Mouse (Mus musculus) forebrain, embryonic 11.5 days (tissue): ENCODE results near the gene Tmem59l. TPM values are rescaled to one million over a fixed set of nuclear protein-coding genes. Genes with fewer than 3 reads are reported as not detected.

Experiments
- ATAC-seq: fragments of 200-750 bp; cut with Nextera tagmentation; replicated peaks from 2 replicates; pipeline ENCODE4 v1.8.0; 2017; ENCODE audit warnings: moderate TSS enrichment; ENCODE audit not compliant: low FRiP score
- DNase-seq: peaks from one replicate; pipeline ENCODE4 v3.0.0-alpha.2; 2017; ENCODE audit warnings: low spot score
- H3K27ac ChIP-seq: fragments of 300-500 bp; sonication (generic); 2 replicates; pipeline ENCODE4 v1.5.1; 2014; ENCODE audit warnings: low read depth, low read length
- H3K27me3 ChIP-seq: fragments of 300-500 bp; sonication (generic); 2 replicates; pipeline ENCODE4 v1.6.1; 2014; ENCODE audit warnings: mild to moderate bottlenecking, low read length, mixed read lengths; ENCODE audit not compliant: control insufficient read depth, insufficient read depth
- H3K36me3 ChIP-seq: fragments of 300-500 bp; sonication (generic); 2 replicates; pipeline ENCODE4 v1.6.1; 2014; ENCODE audit warnings: mild to moderate bottlenecking, low read length, moderate library complexity, mixed read lengths; ENCODE audit not compliant: control insufficient read depth, insufficient read depth
- H3K4me1 ChIP-seq: fragments of 300-500 bp; sonication (generic); replicated peaks from 2 replicates; pipeline ENCODE4 v1.6.1; 2014; ENCODE audit warnings: low read length, mixed read lengths; ENCODE audit not compliant: control insufficient read depth, insufficient read depth
- H3K4me2 ChIP-seq: fragments of 300-500 bp; sonication (generic); 2 replicates; pipeline ENCODE4 v1.6.1; 2014; ENCODE audit warnings: low read depth, mild to moderate bottlenecking, low read length, moderate library complexity, mixed read lengths; ENCODE audit not compliant: severe bottlenecking
- H3K4me3 ChIP-seq: fragments of 300-500 bp; sonication (generic); 2 replicates; pipeline ENCODE4 v1.5.1; 2014; ENCODE audit warnings: low read depth, low read length
- H3K9ac ChIP-seq: fragments of 300-500 bp; sonication (generic); 2 replicates; pipeline ENCODE4 v1.6.1; 2014; ENCODE audit warnings: low read length
- H3K9me3 ChIP-seq: fragments of 300-500 bp; sonication (generic); 2 replicates; pipeline ENCODE4 v1.6.1; 2016; ENCODE audit warnings: low read length, mixed read lengths; ENCODE audit not compliant: control insufficient read depth
- WGBS: fragments of 180-500 bp; shearing (Covaris S2); extraction: QIAGEN DNeasy Blood & Tissue Kit; methylation state at CpG from one replicate; pipeline ENCODE4 v1.1.7; 2014; 5-methylcytosine and 5-hydroxymethylcytosine counted together
- polyA plus RNA-seq: library from polyadenylated mRNA; unstranded; fragments of >200 nt; fragmentation: Nextera tagmentation; extraction: Ambion mirVana; gene quantifications from 2 replicates; pipeline ENCODE4 v1.2.1, GENCODE M21; 2014

Gene Tmem59l
- polyA plus RNA-seq, 1 experiment from 2014 or later = 10.4 TPM

- H3K9me3 ChIP-seq = no peaks in the 10 kb centered on the region
- H3K4me3 ChIP-seq = peak overlapping the region; percentile 18
- peak overlapping the region; percentile 31; the same call in 1 of the 2 replicates for H3K4me2 ChIP-seq
- peaks cover 26% of the 10 kb centered on the region for H3K4me1 ChIP-seq
- no peaks in the 10 kb centered on the region for H3K36me3 ChIP-seq
- H3K27me3 ChIP-seq = peaks cover 92% of the 10 kb centered on the region
- DNase-seq (no peak), ATAC-seq (no peak)
- H3K27ac ChIP-seq = no peak overlapping the region
- no peak overlapping the region for H3K9ac ChIP-seq
- 2% methylated on average over 14 of the region's 14 CpGs for WGBS
Measured at GRCm38 (mm10) chr8:70488931-70489470, 1.8 kb upstream of the Tmem59l start.

- Histone ChIP-seq H3K36me3 (no peaks in the 10 kb centered on the region), H3K27me3 (peaks cover 84% of the 10 kb centered on the region), H3K4me2 (peak overlapping the region; percentile 50), H3K4me3 (peak overlapping the region; percentile 23), H3K9me3 (no peaks in the 10 kb centered on the region), H3K4me1 (peaks cover 21% of the 10 kb centered on the region), H3K27ac (no peak overlapping the region), H3K9ac (no peak overlapping the region)
- ATAC-seq (no peak), DNase-seq (peak; percentile 70)
- 2% methylated on average over 54 of the region's 55 CpGs for WGBS
Measured at GRCm38 (mm10) chr8:70487993-70488796, 1.0 kb upstream of the Tmem59l start.

GRCm38 (mm10) chr8:70486191-70486681 lies 922 bp downstream of the Tmem59l start:
- H3K4me1 ChIP-seq = peaks cover 20% of the 10 kb centered on the region
- ATAC-seq (no peak), DNase-seq (no peak)
- H3K4me3 ChIP-seq = no peak overlapping the region
- no peaks in the 10 kb centered on the region for H3K36me3 ChIP-seq
- no peak overlapping the region for H3K9ac ChIP-seq
- 39% methylated on average over 7 of the region's 7 CpGs for WGBS
- no peak overlapping the region for H3K27ac ChIP-seq
- H3K4me2 ChIP-seq = no peak overlapping the region
- H3K9me3 ChIP-seq = no peaks in the 10 kb centered on the region
- peaks cover 65% of the 10 kb centered on the region for H3K27me3 ChIP-seq

- no peaks in the 10 kb centered on the region for H3K36me3 ChIP-seq
- ATAC-seq = no peak
- WGBS = 59% methylated on average over 2 of the region's 2 CpGs
- no peak overlapping the region for H3K9ac ChIP-seq
- no peaks in the 10 kb centered on the region for H3K9me3 ChIP-seq
- no peak overlapping the region for H3K4me2 ChIP-seq
- no peak for DNase-seq
- H3K27ac ChIP-seq = no peak overlapping the region
- no peak overlapping the region for H3K4me3 ChIP-seq
- H3K27me3 ChIP-seq = peaks cover 32% of the 10 kb centered on the region
- H3K4me1 ChIP-seq = peaks cover 7% of the 10 kb centered on the region
Measured at GRCm38 (mm10) chr8:70482943-70483342, 4.2 kb downstream of the Tmem59l start.

- WGBS = 82% methylated on average over 3 of the region's 3 CpGs
- DNase-seq = no peak
Measured at GRCm38 (mm10) chr8:70481908-70482307, 5.2 kb downstream of the Tmem59l start.

GRCm38 (mm10) chr8:70477269-70477982 lies 9.7 kb downstream of the Tmem59l start:
- no peak overlapping the region; the same call in 1 of the 2 replicates for H3K27ac ChIP-seq
- 0 out of 2 replicates have a peak, but pooled peaks cover 7% of the 10 kb centered on the region for H3K4me1 ChIP-seq
- H3K9ac ChIP-seq = no peak overlapping the region; the same call in 1 of the 2 replicates
- ATAC-seq (peak; percentile 44), DNase-seq (peak; percentile 67)
- H3K36me3 ChIP-seq = no peaks in the 10 kb centered on the region
- WGBS = under 1% methylated on average over 21 of the region's 21 CpGs
- no peaks in the 10 kb centered on the region; the same call in 1 of the 2 replicates for H3K27me3 ChIP-seq
- no peaks in the 10 kb centered on the region for H3K9me3 ChIP-seq
- peak overlapping the region; percentile 86 for H3K4me3 ChIP-seq
- peak overlapping the region; percentile 66 for H3K4me2 ChIP-seq

More at GRCm38 (mm10) chr8:70481908-70482307, 5.2 kb downstream of the Tmem59l start:
- peaks cover 3% of the 10 kb centered on the region; the same call in 1 of the 2 replicates for H3K4me1 ChIP-seq
- no peak overlapping the region for H3K27ac ChIP-seq
- no peak for ATAC-seq
- H3K9me3 ChIP-seq = no peaks in the 10 kb centered on the region
- H3K4me3 ChIP-seq = no peak overlapping the region
- peaks cover 23% of the 10 kb centered on the region for H3K27me3 ChIP-seq
- no peak overlapping the region for H3K9ac ChIP-seq
- H3K4me2 ChIP-seq = no peak overlapping the region
- no peaks in the 10 kb centered on the region for H3K36me3 ChIP-seq

GRCm38 (mm10) chr8:70476333-70477268 lies 10.6 kb downstream of the Tmem59l start, which contains the start of gene Klhl26:
TSS of gene Klhl26 (minus strand) at chr8:70476968.
- Histone ChIP-seq H3K27ac (no peak within 1 kb of the TSS; the same call in 1 of the 2 replicates), H3K4me1 (0 out of 2 replicates have a peak, but pooled peaks cover 7% of the 10 kb centered on the region), H3K36me3 (no peaks in the 10 kb centered on the region), H3K9ac (peak within 1 kb of the TSS; percentile 87), H3K27me3 (no peaks in the 10 kb centered on the region; the same call in 1 of the 2 replicates), H3K4me2 (peak within 1 kb of the TSS; percentile 66), H3K9me3 (no peaks in the 10 kb centered on the region), H3K4me3 (peak within 1 kb of the TSS; percentile 86)
- ATAC-seq (peak; percentile 88), DNase-seq (peak; percentile 97)
- WGBS = under 1% methylated on average over 53 of the region's 53 CpGs
